Mouse (Mus musculus) adrenal gland, postnatal 0 days (tissue): ENCODE measurements around the gene Zfp654. TPM values are rescaled to one million over a fixed set of nuclear protein-coding genes. Genes with fewer than 3 reads are reported as not detected.

Experiments used
- polyA plus RNA-seq: library from polyadenylated mRNA; unstranded; fragments of >200 nt; fragmentation: Nextera tagmentation; extraction: Ambion mirVana; gene quantifications from 2 replicates; pipeline ENCODE4 v1.2.1, GENCODE M21; 2015

The Zfp654 gene
- 5.2 and 5.4 TPM in 2 replicates for polyA plus RNA-seq

DNA sequence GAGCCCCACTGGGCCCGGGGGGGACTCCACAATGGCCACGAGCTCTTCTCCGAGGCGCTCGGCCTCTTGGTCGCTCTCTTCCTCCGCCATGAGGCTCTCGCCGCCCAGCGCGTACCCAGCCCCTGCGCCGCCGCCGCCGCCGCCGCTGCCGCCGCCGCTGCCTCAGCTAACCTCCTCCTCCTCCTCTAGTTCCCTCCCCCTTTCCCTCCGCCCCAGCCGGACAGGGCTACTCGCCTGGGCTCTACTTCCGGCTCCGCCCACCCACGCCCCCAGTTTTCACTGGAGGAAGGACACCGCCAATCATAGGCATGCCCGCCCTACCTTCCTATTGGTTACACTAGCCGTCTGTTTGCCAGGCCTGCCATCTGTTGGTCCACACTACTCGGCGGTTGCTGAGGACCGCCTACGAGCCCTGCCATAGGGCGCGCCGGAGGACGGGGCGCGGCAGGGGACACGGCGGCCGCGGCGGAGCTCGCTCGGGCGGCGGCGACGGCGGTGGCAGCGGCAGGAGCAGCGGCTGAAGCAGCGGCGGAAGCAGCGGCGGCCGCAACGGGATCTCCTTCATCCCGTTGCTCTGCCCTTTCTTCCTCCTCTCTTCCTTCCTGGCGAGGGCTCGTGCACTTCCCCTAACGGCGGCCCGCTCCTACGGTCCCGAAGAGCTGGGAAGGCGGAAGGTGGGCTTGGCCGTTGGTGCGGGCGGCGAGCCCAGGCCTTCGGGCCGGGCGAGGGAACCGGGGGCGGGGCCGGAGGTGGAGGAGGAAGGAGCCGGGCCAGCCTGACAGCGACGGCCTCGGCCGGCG, at the start of gene Zfp654, which contains the start of gene Cggbp1:
TSS of gene Zfp654 (minus strand) at position 90 of the 800 bp plus-strand sequence.
TSS of gene Cggbp1 (plus strand) at position 434 of the 800 bp plus-strand sequence.

DNA sequence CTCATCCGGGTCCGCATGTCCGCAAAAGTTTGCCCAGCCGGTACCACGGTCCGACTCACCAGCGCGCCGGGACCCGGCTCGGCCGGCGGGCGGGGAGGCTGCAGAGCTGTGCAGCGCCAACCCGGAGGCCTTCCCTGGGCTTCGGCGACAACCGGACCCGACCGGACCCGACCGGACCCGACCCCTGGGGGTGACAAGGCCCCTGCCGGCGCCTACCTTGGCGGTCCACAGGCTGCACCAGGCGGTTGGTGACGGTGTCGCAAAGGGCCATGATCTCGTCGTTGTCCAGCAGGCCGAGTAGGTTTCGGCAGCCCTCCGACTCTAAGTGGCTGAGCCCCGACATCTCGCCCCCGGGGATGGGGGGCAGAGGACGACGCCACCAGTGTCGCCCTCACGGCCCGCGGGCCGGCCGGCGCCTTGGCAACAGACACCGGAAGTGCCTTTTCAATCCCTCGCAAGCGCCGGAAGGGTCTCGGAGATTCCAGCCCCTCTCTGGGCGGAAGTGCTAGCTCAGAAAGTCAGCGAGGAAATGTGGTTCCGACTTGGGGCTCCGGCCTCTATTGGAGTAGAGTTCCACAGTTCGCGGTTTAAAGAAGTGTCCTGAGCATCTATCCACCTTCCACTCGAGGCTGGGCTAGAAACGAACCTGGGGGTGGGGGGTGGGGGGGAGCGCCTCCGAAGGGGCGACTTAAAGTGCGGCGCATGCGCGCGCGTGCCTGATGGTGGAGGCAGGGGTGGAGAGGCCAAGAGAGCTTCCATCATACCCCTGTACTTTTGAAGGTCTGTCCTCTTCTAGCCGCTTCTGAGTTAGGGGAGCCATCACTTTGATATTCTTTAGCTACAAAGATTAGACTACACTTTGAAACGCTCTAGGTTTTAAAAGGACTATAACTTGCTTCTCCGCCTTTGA, 80.7 kb downstream of the Zfp654 start, which contains the start of gene 4930453N24Rik:
TSS of gene 4930453N24Rik (minus strand) at position 641 of the 910 bp plus-strand sequence.

Other genes with a start within 250 kb of the Zfp654 start
- not detected in 2 replicates for gene Csnka2ip, start 249.2 kb downstream of the Zfp654 start, polyA plus RNA-seq
- 25.5 and 25.6 TPM in 2 replicates for gene 4930453N24Rik, start 80.5 kb downstream of the Zfp654 start, polyA plus RNA-seq
- 37.9 and 58.4 TPM in 2 replicates for gene Cggbp1, start 344 bp upstream of the Zfp654 start, polyA plus RNA-seq